Comparison of ENCODE assay signal across 8 mouse cellular contexts in the genomic region with DNA sequence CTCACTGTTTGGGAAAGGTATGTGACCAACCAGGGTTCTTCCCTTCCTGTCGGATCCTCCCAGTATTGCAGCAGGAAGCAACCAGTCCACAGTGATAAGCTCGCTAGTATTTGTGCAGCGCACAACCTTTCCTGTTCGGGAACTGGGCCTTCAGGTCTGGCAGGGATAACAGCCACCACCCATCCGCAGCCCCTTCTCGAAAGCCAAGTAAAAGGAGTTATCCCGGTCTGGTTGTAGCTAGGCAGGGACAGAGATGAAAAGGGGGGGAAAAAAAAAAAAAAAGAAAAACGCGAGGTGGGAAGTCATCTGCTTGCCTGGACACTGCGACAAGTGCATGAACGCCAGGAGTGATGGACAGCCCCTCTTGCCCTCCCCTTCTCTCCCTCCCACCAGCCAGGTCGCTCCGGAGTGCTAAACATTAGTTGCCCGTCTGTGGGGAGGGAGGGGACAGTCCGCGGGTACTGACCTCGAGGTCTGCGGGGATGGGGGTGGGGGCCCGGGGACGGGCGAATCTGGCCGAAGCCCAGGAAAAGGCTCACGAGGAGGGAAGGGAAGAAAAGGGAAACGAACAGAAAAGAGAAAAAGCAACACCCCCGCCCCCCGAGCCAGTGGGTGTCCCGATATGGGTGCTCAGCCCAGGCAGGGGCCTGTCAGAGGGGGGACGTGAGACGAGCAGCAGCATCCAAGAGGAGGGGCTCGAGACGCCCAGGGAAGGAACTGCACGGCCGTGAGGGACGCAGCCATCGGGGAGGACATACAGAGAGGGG. TPM values are rescaled to one million over a fixed set of nuclear protein-coding genes. Genes with fewer than 3 reads are reported as not detected.
DNase-seq lines count a peak whose midpoint lies in the region; ATAC-seq lines count a peak whose summit lies in the region.

No protein-coding gene starts in this region.

- H3K36me3 ChIP-seq in hindbrain, embryonic 11.5 days (ENCODE audit: control insufficient read depth, insufficient read depth, low read length) = no peaks in the 10 kb centered on the region

- H3K27me3 ChIP-seq in hindbrain, embryonic 11.5 days (ENCODE audit: control insufficient read depth, insufficient read depth, low read length) = no peaks in the 10 kb centered on the region

- peak overlapping the region; percentile 87 for H3K27ac ChIP-seq in hindbrain, embryonic 11.5 days (ENCODE audit: low read depth, low read length)

- WGBS in hindbrain, embryonic 11.5 days = under 1% methylated on average over 35 of the region's 35 CpGs

- no peaks in the 10 kb centered on the region for H3K9me3 ChIP-seq in hindbrain, embryonic 11.5 days (ENCODE audit: control insufficient read depth, low read length)

- ATAC-seq in hindbrain, embryonic 11.5 days (ENCODE audit: low FRiP score) = peak; percentile 85

- H3K9ac ChIP-seq in hindbrain, embryonic 11.5 days (ENCODE audit: low read depth, low read length) = peak overlapping the region; percentile 88

- DNase-seq in WW6 (ENCODE audit: low read depth, low spot score) = peak; percentile 36
- DNase-seq in cerebellum, postnatal 14 days = peak; percentile 62 to 72
- DNase-seq in frontal cortex, postnatal 10 days (ENCODE audit: low spot score in 2 of 2) = peak; percentile 28 to 51
- peak; percentile 62 for DNase-seq in hindbrain, embryonic 11.5 days (ENCODE audit: low spot score)
- peak; percentile 52 to 59 for DNase-seq in layer of hippocampus, postnatal 14 days (ENCODE audit: low spot score in 2 of 2)
- DNase-seq in lung, postnatal 14 days = peak; percentile 69
- DNase-seq in retina, postnatal 7 days (ENCODE audit: low read depth, low spot score) = peak; percentile 21
- peak; percentile 51 for DNase-seq in thymus, postnatal 4 days

- H3K4me2 ChIP-seq in hindbrain, embryonic 11.5 days (replicated peaks; ENCODE audit: low read depth, low read length) = peak overlapping the region; percentile 65

- 0 out of 2 replicates have a peak, but pooled peaks cover 2% of the 10 kb centered on the region for H3K4me1 ChIP-seq in hindbrain, embryonic 11.5 days (replicated peaks; ENCODE audit: control insufficient read depth, insufficient read depth, low read length)

- peak overlapping the region; percentile 97 for H3K4me3 ChIP-seq in hindbrain, embryonic 11.5 days (ENCODE audit: low read depth, low read length)

RNA-seq across cellular contexts. Expression of gene Rab11a, which starts 0.7 kb away (rescaled TPM):
- 322 and 331 TPM in 2 replicates for polyA plus RNA-seq in hindbrain, embryonic 11.5 days (2014; fragmentation: Nextera tagmentation; extraction: Ambion mirVana)
- 100 to 1,000 TPM; 318 to 321 TPM for total RNA-seq in layer of hippocampus, postnatal 14 days (2021)

Comparison
In these comparisons a context has a peak if more than half of its experiments do, and no peak if none do; other contexts are left out.
1. Peak in every context shown above with its lines: DNase-seq, ATAC-seq, H3K4me3 ChIP-seq and H3K27ac ChIP-seq.